Mouse (Mus musculus) T-cell, adult 2 months (primary cell): ENCODE data around the gene Il1rl1.

Experiments
- DNase-seq: peaks from one replicate; pipeline ENCODE4 v3.0.0; 2022; ENCODE audit warnings: low spot score

The Il1rl1 gene

DNA sequence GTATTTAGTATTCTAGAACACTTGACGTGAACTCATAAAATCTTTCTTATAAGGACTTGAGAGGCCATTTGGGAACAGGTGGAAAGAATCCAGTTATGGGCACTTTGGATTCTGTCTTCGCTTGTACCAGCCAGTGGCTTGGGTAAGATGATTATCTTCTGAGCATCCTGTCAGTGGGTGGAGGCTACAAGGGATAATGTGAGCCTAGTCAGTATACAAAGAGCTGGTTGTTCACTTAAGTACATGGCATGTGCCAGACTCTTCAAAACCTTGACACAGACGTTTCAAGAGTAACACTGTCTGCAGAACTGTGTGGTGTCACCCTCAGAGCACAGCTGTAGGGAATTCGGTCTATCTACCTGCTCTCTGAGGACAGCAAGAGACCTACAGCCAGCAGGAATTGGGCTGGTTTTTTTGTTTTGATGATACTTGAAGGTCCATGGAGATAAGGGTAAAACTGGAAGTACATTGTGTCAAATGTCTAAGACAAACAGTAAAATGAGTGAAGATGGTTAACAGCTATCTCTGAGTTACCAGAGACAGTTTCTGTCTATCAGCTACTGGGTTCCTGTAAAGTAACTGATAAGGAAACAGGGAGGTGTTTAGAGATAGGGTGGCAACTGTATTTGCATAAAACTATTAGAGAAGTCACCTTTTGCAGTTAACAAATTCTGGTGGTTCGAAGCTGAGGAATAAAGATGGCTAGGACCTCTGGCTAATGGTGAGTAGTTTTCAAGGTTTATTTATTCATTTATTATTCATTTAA is at the start of gene Il1rl1:
Il1rl1 (plus strand) TSS at position 661 of the 766 bp plus-strand sequence.
- DNase-seq: no peak

DNA sequence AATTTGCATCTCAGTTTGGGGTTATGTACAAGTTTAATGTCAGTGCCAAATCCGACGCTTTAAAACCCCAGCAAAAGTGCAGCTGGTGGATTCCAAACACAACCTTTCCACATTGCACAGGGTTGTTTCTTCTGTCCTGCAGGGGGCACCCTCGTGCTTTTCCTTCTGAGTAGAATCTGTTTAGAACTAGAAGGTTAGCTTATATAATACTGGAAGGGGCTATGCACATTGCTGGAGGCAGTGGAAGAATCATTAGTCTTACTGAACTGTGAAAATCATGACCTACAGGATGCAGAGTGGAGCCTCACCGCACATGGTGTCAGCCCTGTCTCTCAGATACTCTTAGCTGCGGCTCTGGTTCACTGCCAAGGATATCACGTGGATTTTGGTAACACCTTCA is 49.3 kb upstream of the Il1rl1 start:
- peak; percentile 72 for DNase-seq

DNA sequence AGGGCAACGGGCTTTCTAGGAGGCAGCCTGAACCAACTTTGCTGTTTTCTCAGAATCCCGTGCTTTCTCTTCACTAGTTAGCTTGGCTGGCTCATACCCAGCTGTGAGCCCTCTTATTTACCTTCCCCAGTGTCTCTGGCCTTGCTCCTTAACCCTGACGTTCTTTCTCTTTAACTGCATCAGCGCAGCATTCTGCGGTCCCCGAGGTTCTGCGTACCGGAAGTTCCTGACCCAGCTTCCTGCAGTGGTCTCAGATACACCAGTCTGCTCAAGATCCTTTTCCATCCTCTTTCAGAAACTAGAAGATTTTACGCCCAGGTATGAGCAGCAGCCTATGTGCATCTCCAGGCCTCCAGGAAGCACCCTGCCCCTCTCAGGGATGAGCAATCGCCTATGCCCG is 48.4 kb upstream of the Il1rl1 start:
- peak; percentile 77 for DNase-seq

DNA sequence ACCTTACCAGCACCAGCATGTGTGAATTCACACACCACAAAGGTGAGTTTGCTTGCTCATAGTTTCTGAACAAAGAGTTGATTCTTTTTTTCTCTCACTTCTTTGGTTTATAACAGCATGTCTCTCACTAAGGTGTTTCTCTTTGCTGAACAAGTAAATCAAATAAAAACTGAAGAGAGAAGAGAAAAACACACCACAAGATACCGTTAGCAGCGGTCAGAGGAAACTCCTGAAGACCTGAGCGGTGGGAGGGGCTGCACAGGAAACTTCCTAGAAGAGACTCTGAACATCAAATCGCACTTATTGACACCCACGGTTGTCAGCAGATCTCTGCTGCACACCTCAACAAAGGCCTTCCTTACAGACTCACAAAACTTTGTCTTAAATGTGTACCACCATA is 46.5 kb upstream of the Il1rl1 start:
- DNase-seq: peak; percentile 49

DNA sequence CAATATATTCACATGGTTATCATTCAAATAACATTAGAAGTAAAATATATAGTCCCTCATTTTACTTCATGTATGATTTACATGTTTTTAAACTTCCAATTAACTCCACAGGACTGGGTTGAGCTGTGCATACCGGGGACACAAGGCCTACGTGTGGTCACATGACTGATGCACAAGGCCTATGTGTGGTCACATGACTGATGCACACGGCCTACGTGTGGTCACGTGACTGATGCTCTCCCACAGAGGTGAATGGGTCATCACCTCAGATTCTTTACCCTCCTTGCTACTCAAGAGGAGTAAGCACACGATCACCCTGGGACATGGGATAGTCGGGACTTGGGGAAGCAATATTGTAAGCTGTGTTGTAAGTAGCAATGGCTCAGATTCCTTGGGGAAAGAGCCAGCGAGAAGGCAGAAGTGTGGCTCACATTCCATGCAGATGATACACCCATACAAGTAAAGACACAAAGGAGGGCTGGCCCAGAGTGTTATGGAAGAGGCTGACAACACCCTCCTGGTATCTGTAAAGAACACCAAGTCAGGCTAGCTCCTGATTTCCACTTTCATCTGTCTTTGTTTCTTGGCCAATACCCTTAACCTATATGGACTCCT is 44.3 kb upstream of the Il1rl1 start:
- DNase-seq: no peak

DNA sequence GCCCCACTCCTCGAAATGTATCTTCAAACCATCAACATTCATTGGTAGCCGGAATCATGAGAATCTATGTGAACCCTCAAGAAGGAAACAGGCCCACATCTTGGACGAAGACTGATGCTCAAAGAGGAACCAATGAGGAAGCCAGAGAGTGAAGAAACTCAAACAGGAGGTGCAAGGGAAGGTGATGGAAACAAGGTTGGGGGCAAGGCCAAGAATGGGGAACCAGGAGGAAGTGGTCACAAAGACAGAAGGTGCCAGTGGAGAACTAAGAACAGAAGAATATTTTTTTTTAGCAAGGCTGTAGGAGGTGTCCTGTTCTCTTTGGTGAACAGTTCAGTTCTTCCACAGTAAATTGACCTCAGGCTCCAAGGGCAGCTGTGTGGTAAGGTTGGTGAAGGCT is 38.0 kb upstream of the Il1rl1 start:
- no peak for DNase-seq

DNA sequence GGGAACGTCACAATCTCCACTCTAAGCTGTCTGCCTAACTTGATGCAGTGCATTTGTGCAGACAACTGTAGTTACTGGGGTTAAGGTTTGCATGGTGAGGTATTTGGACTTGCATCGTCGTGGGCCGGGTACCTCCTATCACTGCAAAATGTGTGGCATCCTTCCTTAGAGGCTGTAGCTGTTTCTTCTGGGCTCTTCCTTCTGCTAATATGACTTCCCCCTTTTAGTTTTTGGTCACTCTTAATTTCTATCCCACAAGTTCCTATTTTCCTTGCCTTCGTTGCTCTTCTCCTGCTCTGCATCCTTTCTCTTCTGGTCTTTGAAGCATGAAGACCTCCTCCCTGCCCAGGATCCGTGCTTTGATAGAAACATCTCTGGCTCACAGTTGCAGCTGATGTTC is 36.8 kb upstream of the Il1rl1 start:
- no peak for DNase-seq

DNA sequence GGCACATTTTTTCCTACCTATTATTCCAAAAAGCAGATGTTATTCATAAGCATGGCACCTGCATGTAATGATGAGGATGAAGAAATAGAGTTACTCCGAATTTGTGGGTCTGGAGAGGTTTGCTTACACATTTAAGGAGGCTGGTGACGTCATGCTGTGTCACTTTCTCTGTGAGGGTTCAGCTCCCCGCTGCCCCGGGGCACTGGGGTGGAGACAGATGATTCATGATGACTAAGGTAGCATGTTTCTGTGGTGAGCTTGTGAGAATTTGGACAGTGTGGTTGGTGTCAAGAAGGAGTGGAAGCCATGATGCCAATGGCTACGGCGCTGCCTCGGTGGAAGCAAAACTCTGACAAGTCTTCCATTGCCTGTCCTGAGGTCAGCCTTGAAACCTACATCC is 36.2 kb upstream of the Il1rl1 start:
- no peak for DNase-seq

DNA sequence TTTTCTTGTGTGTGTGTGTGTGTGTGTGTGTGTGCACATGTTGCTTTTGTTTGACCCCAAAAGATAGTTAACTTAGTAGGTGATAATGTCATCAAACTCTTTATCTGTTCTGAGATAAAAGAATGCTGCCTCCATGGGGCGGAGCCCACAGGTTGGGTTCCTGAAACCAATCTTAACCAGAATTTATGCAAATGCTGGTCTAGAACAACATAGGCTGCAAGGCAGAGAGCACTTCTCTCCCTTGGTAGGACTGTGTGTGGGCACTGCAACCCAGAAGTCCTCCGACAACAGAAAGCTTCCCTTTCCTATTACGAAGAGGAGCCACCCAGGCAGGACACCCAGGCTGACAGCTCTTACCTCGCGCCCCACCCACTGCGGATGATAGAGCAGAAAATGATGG is 29.7 kb upstream of the Il1rl1 start:
- no peak for DNase-seq

DNA sequence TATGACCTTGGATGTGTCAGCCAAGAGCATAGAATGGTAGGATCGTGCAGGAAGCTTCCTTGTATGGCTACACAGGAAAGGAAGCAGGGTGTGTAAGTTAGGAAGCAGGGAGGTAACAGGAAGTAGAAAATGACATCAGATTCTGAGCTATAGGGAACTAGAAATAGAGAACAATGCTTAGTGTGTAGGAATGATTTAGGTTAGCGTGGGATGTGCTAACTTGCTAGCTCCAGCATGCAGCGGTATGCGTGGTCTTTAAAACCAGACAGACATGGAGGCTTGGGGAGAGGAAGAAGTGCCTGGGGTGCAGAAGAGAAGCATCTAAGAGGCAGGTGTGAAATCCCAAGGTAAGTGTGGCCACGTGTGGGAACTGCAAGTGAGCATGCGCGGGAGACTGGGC is 24.7 kb upstream of the Il1rl1 start:
- DNase-seq: no peak

DNA sequence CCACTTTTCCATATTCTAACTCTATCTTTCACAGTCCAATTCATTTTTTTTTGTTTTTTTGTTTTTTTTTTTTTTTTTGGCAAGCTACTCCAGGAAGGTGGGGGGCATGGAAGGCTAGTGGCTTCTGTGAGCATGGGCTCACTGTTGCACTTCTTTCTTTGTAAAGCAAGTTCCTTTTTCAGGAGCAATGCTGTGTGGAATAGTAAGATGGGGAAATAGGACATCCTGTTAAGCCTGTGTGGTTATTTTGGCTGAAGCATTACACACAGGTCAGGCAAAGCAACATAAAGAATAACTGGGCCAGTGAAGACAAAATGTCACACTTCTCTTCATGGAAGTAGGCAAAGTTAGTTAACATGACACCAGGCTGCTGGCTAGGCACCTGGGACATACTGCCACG is 19.5 kb upstream of the Il1rl1 start:
- no peak for DNase-seq

DNA sequence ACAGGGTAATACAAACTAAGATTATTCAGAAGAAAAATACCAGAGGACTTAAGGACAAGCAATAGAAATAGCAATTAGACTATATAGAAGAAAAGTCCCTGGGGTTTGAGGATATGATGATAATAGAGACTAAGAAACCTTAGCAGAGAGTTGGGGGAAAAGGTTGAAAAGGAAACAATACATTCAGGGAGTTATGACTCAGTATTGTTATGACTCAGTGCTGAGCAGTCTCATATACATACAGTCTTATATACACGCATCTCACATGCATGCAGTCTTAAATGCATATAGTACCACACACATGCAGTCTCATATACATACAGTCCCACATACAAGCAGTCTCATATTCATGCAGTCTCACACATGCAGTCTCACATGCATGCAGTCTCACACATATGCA is 16.3 kb upstream of the Il1rl1 start:
- no peak for DNase-seq

DNA sequence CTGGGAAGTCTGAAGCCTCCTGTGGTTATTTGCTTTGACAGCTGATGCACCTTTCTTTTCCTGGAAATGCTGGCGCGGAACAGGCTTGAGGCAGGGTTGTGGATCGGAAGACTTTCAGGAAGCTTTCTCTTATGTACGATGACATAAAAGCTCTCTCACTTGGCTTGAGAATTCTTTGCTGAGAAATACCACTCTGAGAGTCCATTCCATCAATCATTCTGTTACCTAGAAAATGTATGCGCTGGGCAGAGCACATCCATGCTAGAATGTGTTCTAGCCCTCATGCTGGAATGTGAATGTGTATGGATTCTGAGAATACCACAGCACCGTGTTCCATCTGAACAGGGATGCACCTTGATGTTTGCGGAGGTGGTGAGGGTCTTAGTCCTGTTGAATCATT is 15.1 kb upstream of the Il1rl1 start:
- no peak for DNase-seq

DNA sequence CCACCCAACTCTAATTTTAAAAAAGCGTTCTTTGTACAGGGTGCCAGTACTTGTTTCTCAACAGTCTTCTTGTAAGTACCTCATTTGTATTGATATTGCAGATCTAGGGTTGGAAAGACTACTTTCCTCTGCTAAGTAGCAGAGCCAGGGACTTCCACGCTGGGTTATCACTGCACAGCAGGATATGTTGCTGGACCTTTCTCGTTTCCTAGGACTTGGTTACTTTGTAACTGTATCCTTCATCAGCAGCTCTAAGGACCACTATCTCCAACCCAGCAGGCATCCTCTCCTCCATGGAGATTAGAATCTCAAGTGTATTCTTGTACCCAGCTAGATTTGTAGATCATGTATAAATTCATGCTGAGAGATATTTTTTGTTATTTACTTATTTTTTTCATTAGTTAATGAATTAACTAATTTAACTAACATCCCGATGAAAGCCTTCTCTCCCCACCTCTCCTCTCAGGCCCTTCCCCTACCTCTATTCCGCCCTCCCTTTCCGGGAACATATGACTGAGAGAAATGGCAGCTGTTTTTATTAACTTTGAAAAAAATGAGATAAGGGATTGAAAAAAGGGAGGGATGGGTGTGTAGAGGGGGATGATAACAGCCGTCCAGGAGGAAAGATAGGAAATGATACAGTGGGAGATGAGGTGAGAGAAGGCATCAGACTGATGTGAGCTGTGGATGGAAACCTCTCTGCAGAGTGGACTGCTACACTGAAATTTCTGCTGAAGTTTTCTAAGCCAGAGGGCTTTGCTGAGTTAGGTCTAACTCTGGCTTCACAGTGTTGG is 14.3 kb upstream of the Il1rl1 start:
- DNase-seq: no peak

DNA sequence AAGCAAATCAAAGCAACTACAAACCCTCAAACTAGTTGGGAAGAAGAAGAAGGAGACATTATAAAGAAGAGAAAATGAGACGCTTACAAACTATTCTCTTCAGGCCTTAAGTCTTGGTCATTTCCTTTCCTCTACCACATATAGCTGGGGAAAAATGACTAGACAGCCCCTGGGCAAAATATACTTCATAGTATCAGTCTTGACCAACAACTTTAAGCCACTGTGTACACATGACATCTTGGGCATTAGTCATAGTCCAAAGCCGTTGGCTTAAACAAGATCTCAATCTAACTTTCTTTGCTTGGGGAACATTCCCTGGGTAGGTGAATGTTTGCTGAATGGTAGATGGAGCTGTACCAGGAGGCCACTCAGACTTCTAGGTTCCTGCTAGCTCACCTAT is 12.3 kb upstream of the Il1rl1 start:
- DNase-seq: no peak

DNA sequence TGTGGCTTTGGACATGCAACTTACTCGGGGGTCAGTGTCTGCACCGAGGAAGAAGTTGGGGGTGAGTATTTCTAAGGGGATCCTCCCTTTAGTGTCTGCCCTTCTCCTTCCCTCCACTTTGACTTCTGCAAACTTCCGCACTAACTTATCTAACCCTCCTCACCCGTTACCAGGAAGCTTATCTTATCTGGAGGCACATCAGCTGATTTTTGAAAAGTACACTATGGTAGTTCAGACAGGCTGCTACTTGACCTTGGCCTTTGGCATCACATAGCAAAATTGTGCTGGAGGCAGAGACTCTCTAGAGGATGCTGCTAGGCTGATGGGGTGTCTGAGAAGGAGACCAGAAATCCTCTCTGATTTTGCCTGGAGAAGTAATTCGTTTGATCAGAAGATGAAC is 10.9 kb upstream of the Il1rl1 start:
- no peak for DNase-seq

DNA sequence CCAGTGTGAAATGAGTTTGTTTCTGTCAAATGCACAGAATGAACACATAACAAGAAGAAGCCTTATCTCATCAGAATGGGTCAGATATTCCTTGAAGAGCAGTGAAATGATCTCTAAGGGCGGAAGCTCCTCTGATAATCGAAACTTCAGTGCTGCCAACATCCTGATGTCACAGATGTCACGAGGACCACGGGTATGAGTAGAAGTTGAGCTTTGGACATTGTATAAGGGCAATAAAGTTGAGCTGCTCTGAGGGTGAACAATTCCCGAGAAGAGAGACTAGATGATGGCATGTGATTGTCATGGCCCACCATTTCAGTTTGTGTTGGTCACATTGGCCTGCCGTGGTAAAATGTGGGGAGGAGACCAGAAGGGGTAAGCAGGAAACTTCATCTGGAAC is 5.5 kb upstream of the Il1rl1 start:
- no peak for DNase-seq

DNA sequence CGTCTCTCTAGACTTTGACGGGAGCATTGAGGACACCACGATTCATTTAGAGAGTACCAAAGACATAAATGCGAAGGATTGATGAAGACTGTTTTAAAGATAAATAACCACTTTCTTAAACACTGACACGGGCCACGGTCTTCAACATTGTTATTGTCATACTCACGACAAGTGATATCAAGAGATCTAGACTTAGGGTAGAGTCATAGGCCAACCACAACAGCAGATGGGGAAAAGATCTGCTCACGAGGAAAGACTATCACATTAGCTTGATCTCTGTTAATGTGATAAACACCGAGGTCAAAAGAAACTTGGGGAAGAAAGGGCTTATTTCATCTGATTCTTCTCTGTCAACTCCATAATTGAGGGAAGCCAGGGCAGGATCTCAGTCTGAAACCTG is 2.1 kb upstream of the Il1rl1 start:
- DNase-seq: no peak

DNA sequence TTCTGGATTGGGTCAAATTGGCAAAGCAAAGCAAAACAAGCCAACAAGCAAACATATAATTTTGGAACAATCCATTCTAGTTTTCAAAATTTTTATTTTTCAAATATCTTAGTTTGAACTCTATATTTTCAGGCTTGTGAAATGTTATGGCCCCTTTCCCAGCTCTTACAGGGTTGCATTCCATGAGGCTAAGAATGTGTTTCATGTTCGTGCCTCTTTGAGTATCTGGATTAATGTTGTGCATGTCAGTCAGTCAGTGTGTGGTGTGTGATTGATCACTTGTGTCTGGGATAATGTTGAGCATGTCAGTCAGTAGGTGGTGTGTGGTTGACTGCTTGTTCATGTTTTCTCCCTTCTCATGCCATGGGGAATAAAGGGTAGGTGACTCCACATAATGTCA is 1.5 kb upstream of the Il1rl1 start:
- no peak for DNase-seq

DNA sequence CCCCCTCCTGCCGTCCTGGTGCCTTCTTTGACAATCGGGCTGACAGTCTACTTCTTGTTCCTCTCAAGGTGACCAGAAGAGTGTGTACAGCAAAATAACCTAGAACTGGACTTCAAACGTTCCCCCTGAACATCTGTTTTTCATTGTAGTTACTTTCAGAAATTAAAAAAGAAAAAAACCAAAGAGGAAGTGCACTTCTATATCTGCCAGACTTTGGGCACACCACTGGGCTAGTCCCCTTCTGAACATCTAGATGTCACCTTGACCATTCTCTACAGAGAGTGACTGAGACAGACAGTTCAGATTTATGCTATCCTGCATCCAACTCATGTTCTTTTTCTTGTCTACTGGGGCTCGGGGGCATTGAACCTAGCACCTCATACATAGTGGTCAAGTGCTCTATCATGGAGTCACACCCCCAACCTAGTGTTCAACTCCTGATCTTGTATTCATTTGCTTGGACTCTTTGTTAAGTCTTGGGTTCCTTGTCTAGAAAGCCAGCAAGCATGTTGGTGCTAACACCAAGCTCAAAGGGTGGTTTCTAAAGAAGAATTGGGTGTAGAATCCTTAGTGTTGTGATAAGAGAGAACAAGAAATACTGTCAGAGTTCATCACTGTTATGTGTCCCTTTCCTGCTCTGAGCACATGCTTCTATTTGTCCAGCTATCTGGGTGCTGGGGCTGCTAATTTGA is 919 bp downstream of the Il1rl1 start:
- no peak for DNase-seq

DNA sequence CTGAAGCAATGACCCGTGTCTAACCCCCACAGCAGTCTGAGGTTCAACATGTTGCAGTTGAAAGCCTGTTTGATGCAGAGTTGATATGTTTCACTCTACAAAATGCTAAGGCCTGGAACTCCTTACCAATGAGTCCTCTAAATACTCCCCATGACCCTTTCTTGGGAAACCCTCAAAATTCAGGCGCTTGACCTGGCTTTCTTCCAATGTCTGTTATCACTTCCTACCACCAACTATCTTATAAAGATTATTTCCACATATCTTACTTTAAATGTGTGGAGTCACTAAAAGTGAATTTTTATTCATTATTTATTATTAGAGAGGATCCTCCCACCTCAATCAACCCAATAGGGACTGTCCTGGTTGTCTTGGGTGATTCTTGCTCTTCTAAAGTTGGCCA is 2.8 kb downstream of the Il1rl1 start:
- no peak for DNase-seq

DNA sequence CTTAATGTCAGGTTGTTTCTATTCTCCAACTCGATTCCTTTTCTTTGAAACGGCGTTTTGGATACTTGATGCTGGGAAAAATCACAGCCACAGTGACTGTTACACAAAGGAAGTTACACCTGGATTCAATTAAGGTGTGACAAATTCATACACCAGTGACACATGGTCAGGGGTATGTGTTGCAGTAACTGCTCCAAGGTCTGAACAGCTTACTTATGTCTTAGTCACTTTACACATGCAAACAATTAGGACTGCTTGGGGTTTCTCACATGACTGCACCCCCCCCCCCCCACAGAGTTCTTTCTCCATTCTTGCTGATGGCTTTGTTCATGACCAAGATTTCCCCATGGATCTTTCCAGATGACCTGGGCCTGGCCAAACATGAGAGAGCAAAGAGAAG is 6.6 kb downstream of the Il1rl1 start:
- DNase-seq: no peak

DNA sequence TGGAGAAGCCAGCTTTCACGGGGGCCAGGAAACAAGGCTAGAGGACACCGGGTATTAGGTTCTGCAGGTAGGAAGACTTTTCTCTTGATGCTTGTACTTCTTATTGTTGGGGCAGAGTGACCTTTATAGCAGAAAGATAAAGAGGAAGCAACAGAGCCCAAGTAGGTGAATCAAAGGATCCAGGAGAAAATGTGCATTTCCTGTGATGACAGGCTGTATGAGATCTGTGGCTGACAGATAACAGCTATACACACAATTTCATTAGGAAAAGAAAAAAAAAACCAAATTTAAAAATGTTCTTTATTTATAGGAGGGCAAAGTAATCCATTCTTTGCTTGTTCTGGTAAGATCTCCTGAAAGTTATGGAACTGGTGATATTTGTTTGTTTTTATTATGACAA is 8.0 kb downstream of the Il1rl1 start:
- DNase-seq: no peak
